Mouse (Mus musculus): ENCODE data around the gene Psmd6. TPM values are rescaled to one million over a fixed set of nuclear protein-coding genes. Genes with fewer than 3 reads are reported as not detected.
A peak's percentile ranks its signal among the peaks of the same experiment; 100 is the strongest.

The Psmd6 gene
- 129 and 183 TPM in 2 replicates for total RNA-seq (2012; rRNA removed)
- 307 and 344 TPM in 2 replicates for total RNA-seq (2014; rRNA removed)
- polyA plus RNA-seq (2012; ENCODE audit: insufficient read length, low read depth): 207 and 244 TPM in 2 replicates

- H3K4me3 ChIP-seq (replicated peaks in 1 of 3; ENCODE audit: low read depth in 2 of 3, low read length in 2 of 3, poor library complexity in 1 of 3): peak within 1 kb of the TSS; percentile 79 to 95 (median 89)
- TF ChIP-seq E2F4 (IDR thresholded peaks at IDR 0.05; ENCODE audit: insufficient replicate concordance, low read depth, low read length): no peak
- no peak for TF ChIP-seq USF2 (conservative IDR thresholded peaks at IDR 0.05; ENCODE audit: low read depth, low read length)
- peak; percentile 80 for TF ChIP-seq NELFE (IDR thresholded peaks at IDR 0.05; ENCODE audit: low read depth, low read length)
- no peak for TF ChIP-seq CHD2 (IDR thresholded peaks at IDR 0.05; ENCODE audit: low read length)
- no peak for TF ChIP-seq MYC (IDR thresholded peaks at IDR 0.05; ENCODE audit: low read depth, low read length)
- TF ChIP-seq TCF12 (IDR thresholded peaks at IDR 0.05; ENCODE audit: low read depth, low read length): peak; percentile 81
- TF ChIP-seq ZC3H11A (IDR thresholded peaks at IDR 0.05; ENCODE audit: low read depth, low read length): no peak
- peak; percentile 74; the same call in 1 of the 2 replicates for TF ChIP-seq MXI1 (IDR thresholded peaks at IDR 0.05; ENCODE audit: low read depth, low read length)
- no peak for TF ChIP-seq BHLHE40 (IDR thresholded peaks at IDR 0.05; ENCODE audit: low read depth, low read length)
- no peak for TF ChIP-seq JUND (conservative IDR thresholded peaks at IDR 0.05; ENCODE audit: low read depth, low read length)
- TF ChIP-seq MAFK (IDR thresholded peaks at IDR 0.05; ENCODE audit: insufficient replicate concordance, low read length): no peak
- TF ChIP-seq POLR2A (IDR thresholded peaks at IDR 0.05; ENCODE audit: low read depth, low read length): peak; percentile 90
- TF ChIP-seq ETS1 (conservative IDR thresholded peaks at IDR 0.05; ENCODE audit: low read depth, low read length): no peak
- TF ChIP-seq HCFC1 (IDR thresholded peaks at IDR 0.05; ENCODE audit: low read depth, low read length): peak; percentile 92
- TF ChIP-seq SMC3 (IDR thresholded peaks at IDR 0.05; ENCODE audit: low read depth, low read length): no peak
- no peak for TF ChIP-seq ZNF384 (IDR thresholded peaks at IDR 0.05; ENCODE audit: low read depth, low read length)
- peak; percentile 78; the same call in 1 of the 2 replicates for TF ChIP-seq KAT2A (IDR thresholded peaks at IDR 0.05; ENCODE audit: insufficient replicate concordance, low read length)
- no peak for TF ChIP-seq UBTF (IDR thresholded peaks at IDR 0.05; ENCODE audit: low read depth, low read length)
- TF ChIP-seq MAZ (IDR thresholded peaks at IDR 0.05; ENCODE audit: low read depth, low read length): no peak
- no peak for TF ChIP-seq CHD1 (IDR thresholded peaks at IDR 0.05; ENCODE audit: low read depth, low read length)
- peak; percentile 58 to 96; a peak in 3 of 4 replicates for TF ChIP-seq CTCF (conservative IDR thresholded peaks at IDR 0.05 in 1 of 2, IDR thresholded peaks at IDR 0.05 in 1 of 2; ENCODE audit: low read depth in 2 of 2, low read length in 2 of 2)
- no peak; the same call in 1 of the 2 replicates for TF ChIP-seq IRF4 (IDR thresholded peaks at IDR 0.05; ENCODE audit: low read depth, low read length)
- peak; percentile 65; the same call in 1 of the 2 replicates for TF ChIP-seq TBP (conservative IDR thresholded peaks at IDR 0.05; ENCODE audit: low read depth, low read length)
- no peak for TF ChIP-seq ZMIZ1 (IDR thresholded peaks at IDR 0.05; ENCODE audit: low read depth, low read length)
- TF ChIP-seq MEF2A (IDR thresholded peaks at IDR 0.05; ENCODE audit: borderline replicate concordance, low read depth, low read length): peak; percentile 51; the same call in 1 of the 2 replicates
- TF ChIP-seq PAX5 (IDR thresholded peaks at IDR 0.05; ENCODE audit: low read length): no peak
- TF ChIP-seq ELF1 (IDR thresholded peaks at IDR 0.05; ENCODE audit: low read depth, low read length): peak; percentile 66
- TF ChIP-seq EP300 (IDR thresholded peaks at IDR 0.05; ENCODE audit: low read length): no peak
- no peak; the same call in 1 of the 2 replicates for TF ChIP-seq RAD21 (IDR thresholded peaks at IDR 0.05; ENCODE audit: low read depth, low read length)
- no peak for TF ChIP-seq NRF1 (IDR thresholded peaks at IDR 0.05; ENCODE audit: low read depth, low read length)
- TF ChIP-seq USF1 (IDR thresholded peaks at IDR 0.05; ENCODE audit: low read depth, low read length): no peak
- TF ChIP-seq GABPA (IDR thresholded peaks at IDR 0.05; ENCODE audit: insufficient replicate concordance, low read depth, low read length): peak; percentile 57; the same call in 1 of the 2 replicates
- H3K9me3 ChIP-seq (replicated peaks; ENCODE audit: low read length): no peaks in the 10 kb centered on the region
- peaks cover 22 to 42% of the 10 kb centered on the region in 2 experiments for H3K36me3 ChIP-seq (replicated peaks in 1 of 2; ENCODE audit: control insufficient read depth in 1 of 2, insufficient read depth in 1 of 2, low read length in 1 of 2)
- in situ Hi-C loops (cut with MboI; ENCODE audit: low pct_ligation_motif_present, low pct_unique_long_range_greater_than_20kb, low sequenced_read_pairs): no loop called here
- peaks cover 6 to 20% of the 10 kb centered on the region in 2 experiments for H3K4me1 ChIP-seq (ENCODE audit: control insufficient read depth in 1 of 2, insufficient read depth in 2 of 2)
- no peaks in the 10 kb centered on the region for H3K27me3 ChIP-seq (replicated peaks)
- DNase-seq (ENCODE audit: extremely low read depth): peak; percentile 85
- dilution Hi-C loops (cut with MboI; ENCODE audit: extremely low pct_ligation_motif_present, extremely low pct_unique_long_range_greater_than_20kb, low sequenced_read_pairs): no loop called here
- H3K4me2 ChIP-seq (ENCODE audit: insufficient read depth, low read depth, poor library complexity, severe bottlenecking): peak within 1 kb of the TSS; percentile 68
- peak within 1 kb of the TSS; percentile 96 for H3K9ac ChIP-seq (ENCODE audit: insufficient read depth, low read depth)
- H3K79me2 ChIP-seq (replicated peaks; ENCODE audit: control insufficient read depth, extremely low read depth, insufficient read depth, poor library complexity, severe bottlenecking): peaks cover 16% of the 10 kb centered on the region
- no peak within 1 kb of the TSS for H3K27ac ChIP-seq (ENCODE audit: insufficient read depth, low read depth)
Observed at GRCm38 (mm10) chr14:14120230-14121096, at the start of gene Psmd6. Psmd6 (minus strand) TSS chr14:14120984.
